Mouse (Mus musculus) embryonic fibroblast, embryonic 13.5 days (primary cell): Measurements from ENCODE around the gene Yars.

Experiments used
- CTCF ChIP-seq: IDR thresholded peaks from 2 replicates; pipeline ENCODE4 v1.5.1; 2011; ENCODE audit warnings: mild to moderate bottlenecking, control low read depth, low read length, moderate library complexity, borderline replicate concordance; ENCODE audit not compliant: insufficient read depth
- POLR2A ChIP-seq: IDR thresholded peaks from 2 replicates; pipeline ENCODE4 v1.6.1; 2011; ENCODE audit warnings: low read depth, mild to moderate bottlenecking, control low read depth, low read length, moderate library complexity

DNA sequence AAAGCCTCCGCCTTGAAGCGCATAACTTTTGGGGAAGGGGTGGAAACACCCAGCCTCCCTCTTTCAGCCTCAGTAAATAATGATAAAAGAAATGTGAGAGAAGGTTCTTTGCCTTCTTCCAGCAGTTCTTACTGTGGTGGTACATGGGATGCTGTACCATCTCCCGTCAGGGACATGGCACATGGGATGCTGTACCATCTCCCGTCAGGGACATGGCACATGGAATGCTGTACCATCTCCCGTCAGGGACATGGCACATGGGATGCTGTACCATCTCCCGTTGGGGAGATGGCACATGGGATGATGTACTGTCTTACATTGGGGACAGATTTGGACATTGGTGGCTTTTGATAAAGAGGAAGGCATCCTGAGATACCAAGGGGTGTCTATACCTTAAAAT is 8.0 kb downstream of the Yars start:
- TF ChIP-seq CTCF (no peak), POLR2A (no peak)
